Mouse (Mus musculus) right cerebral cortex, postnatal 14 days (tissue): ENCODE data around the gene Agrp.
A peak's percentile ranks its signal among the peaks of the same experiment; 100 is the strongest.

Source experiments
- DNase-seq: peaks from one replicate; pipeline ENCODE4 v3.0.0; 2022

The Agrp gene

GRCm38 (mm10) chr8:105546384-105547350 is 90.5 kb downstream of the Agrp start:
- DNase-seq, result no peak

- peak; percentile 58 for DNase-seq
Measured at GRCm38 (mm10) chr8:105545249-105545648, 91.9 kb downstream of the Agrp start.

DNA sequence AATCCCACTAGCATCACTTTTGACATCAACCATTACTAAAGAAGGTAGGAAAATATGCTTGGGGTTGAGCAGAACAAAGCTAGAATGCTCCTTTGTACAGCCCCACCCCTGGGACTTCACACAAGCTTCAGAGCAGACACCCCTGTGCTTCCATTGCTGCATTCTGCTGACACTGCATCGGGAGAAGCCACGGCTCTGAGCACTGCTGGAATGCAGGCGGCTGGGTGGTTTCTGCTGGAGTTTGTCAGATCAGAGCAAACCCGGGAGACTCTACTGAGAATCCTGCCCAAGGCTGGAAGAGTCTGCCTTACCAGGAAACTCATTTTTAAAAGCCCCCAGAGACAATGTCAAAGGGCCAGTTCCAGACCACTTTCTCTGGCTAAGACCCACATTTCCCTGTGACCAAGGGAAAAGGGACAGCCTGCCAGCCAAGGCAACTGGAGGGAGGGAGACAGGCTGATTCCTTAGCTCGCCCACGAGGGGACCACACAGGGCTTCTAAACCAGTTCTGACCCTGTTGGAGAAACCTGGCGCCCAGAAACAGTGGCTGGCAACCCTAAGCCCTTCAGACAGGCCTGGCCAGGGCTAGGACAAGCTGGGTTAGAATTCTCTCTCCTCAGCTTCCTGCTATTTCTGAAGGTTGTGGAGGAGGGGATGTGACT is 92.5 kb downstream of the Agrp start:
- DNase-seq, result no peak

- no peak for DNase-seq
Measured at GRCm38 (mm10) chr8:105543703-105544102, 93.5 kb downstream of the Agrp start.

DNA sequence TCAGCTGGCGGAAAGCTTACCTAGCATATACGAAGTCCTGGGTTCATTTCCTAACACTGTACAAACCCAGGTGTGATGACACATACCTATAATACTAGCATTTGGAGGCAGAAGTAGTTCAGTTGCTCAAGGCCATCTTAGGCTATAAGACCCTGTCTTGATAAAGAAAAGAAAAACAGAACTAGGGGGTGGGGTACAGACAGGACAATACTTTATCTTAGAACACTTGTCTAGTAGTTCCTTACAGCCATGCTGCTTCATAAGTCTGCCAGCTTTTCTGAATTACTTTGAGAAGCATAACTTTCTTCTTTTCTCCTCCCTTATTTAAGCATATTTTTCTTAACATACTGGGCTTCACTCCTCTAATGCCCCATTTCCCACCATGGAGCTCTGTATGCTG is 94.4 kb downstream of the Agrp start:
- DNase-seq, result no peak

GRCm38 (mm10) chr8:105542032-105542656 is 95.0 kb downstream of the Agrp start:
- no peak for DNase-seq

DNA sequence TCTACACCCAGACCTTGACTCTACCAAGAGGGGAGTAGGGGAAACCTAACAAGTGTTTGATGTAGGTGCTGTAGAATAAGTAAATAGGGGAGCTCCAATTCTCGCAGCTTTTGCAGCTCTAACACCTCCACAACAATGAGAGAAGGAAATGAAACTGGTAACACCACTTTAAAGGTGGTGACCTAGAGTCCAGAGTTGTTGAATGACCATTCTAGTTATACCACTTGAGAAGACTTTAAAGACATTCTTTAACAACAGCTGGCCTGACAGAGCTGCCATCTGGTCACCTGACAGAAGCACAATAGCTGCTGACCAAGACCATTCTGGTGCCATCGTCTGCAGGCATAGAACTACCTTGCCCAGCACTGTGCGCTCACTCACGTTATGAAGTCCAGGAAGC is 98.3 kb downstream of the Agrp start:
- DNase-seq, result no peak

- no peak for DNase-seq
Measured at GRCm38 (mm10) chr8:105537011-105537677, 100.0 kb downstream of the Agrp start.

DNA sequence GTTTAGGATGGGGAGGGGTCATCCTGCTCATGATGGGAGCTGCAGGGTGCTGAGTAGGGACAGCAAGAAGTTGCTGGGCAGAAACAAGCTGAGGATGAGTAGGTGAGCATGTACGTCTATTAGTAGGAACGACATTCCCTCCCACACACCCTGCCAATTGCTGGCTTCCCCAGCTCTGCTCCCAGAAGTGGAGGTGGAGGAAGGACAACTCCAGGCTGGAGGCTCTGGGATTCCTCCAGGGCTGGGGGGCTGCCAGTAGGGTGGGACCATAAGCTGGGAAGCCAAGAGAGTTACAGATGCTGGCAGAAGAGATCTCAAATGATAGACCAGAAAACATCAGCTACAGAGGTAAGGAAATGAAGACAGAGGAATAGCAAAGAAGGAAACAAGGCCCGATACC is 100.6 kb downstream of the Agrp start:
- no peak for DNase-seq

DNA sequence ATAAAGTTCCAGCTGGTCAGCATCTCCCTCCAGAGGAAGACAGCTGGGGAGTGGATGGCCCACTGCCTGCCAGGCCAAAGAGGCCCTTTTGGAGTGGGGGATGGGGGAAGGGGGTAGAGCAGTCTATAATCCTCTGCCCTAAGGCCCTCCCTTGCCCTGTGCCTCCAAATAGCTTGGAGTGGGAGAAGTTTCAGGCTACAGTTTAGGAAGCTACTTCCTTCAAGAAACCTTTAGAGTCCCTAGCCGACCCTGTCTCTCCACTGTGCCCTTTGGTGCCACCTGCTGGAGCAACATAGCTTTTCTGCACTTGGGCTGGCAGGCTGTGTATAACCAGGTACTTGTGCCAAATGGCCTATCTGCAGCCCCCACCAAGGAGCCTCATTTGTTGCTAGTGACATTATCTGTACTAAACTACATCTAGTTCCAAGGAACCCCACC is 103.3 kb downstream of the Agrp start:
- peak; percentile 77 for DNase-seq

GRCm38 (mm10) chr8:105533439-105533838 is 103.8 kb downstream of the Agrp start:
- no peak for DNase-seq

GRCm38 (mm10) chr8:105531774-105532173 is 105.4 kb downstream of the Agrp start:
- DNase-seq, result peak; percentile 44

- no peak for DNase-seq
Measured at GRCm38 (mm10) chr8:105529271-105529670, 107.9 kb downstream of the Agrp start.

DNA sequence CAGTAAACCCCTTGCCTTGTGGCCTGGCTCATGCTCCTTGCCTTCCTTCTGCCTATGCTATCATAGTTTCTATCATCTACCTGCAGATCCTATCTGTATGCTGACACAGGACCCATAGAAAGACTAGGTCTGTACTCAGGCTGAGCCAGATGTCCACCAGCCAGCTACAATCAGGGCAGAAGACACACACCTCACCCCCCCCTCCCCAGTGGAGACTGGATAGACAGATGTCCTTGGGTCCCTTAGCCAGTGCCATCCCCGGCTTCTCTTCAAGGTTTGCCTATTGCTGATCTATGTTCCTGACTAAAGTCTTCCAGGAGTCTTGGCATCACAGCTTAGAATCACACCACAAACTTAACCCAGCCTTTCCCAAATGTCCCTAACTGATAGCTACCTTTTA is 109.0 kb downstream of the Agrp start:
- DNase-seq, result no peak

- no peak for DNase-seq
Measured at GRCm38 (mm10) chr8:105527110-105527509, 110.1 kb downstream of the Agrp start.

GRCm38 (mm10) chr8:105522890-105523289 is 114.3 kb downstream of the Agrp start:
- no peak for DNase-seq

GRCm38 (mm10) chr8:105521995-105522769 is 115.0 kb downstream of the Agrp start:
- no peak for DNase-seq

- DNase-seq, result no peak
Measured at GRCm38 (mm10) chr8:105521061-105521460, 116.1 kb downstream of the Agrp start.

DNA sequence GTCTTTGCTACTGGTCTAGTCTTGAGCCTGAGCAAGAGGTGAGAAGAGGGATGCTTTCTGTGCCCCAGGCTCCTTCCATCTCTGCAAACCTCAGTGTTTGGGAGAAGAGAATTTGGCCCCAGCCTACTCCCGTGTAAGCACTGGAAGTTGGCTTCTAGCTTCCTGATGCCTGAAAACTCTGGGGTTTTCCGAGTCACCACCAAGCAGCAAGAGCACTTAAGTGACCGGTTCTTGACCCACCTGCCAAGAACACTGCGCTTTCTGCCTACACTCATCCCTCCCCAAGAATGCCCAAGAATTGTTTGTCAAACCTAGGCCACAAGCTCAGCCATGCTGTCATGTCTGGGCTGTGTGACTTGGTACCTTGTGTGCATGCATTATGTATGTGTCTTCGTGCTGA is 116.7 kb downstream of the Agrp start:
- DNase-seq, result no peak

DNA sequence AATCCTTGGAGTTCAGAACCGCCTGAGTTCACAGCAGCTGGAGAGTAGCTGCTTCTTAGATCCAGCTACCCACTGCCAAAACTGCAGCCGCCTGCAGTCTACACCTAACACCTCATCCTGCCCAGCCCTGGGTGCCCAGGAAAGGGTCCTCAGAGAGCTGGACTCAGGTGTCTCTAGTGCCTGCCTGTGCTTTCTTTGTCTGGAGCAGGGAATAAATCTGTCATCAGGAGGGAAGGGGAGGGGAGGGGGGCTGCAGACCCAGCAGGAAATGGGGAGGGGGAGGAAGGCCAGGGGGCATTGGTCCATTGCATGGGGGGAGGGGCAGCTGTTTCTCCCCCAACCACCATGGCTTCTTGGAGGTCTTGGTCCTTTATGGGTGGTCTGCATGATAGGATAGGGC is 117.6 kb downstream of the Agrp start:
- no peak for DNase-seq

DNA sequence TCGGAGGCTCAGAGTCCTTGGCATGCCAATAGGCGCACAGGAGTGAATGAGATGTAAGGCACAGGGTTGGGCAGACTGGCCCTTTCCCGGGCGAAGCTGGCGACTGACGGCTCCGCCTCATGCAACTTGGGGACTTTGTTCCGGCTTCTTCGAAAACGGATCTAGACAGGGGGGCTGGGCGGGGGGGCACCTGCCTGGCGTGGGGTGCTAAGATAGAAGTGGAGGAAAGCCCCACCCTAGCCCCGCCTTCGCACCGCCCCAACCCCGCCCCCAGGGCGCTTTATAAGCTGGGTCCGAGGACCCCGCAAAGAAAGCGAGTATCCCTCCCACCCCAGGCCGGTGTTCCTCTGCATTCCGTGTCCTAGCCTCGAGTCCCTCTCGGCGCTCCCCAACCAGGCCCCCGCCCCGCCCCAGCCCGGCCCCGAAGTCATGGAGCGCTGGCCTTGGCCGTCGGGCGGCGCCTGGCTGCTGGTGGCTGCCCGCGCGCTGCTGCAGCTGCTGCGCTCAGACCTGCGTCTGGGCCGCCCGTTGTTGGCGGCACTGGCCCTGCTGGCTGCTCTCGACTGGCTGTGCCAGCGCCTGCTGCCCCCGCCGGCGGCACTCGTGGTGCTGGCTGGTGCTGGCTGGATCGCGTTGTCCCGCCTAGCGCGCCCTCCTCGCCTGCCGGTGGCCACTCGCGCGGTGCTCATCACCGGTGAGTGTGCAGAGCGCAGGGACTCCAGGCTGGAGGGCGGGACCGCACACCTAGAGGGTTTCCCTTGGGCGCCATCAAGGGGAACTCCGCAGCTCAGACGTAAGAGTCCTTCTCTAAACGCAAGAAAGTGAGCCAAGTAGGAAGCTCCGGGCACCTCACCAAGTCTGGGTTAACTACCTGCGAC is 118.5 kb downstream of the Agrp start, which contains the start of gene Hsd11b2:
TSS of gene Hsd11b2 (plus strand) at position 320 of the 878 bp plus-strand sequence.
- peak; percentile 43 for DNase-seq
